Mouse (Mus musculus): ENCODE measurements around the gene Sobp.

DNA sequence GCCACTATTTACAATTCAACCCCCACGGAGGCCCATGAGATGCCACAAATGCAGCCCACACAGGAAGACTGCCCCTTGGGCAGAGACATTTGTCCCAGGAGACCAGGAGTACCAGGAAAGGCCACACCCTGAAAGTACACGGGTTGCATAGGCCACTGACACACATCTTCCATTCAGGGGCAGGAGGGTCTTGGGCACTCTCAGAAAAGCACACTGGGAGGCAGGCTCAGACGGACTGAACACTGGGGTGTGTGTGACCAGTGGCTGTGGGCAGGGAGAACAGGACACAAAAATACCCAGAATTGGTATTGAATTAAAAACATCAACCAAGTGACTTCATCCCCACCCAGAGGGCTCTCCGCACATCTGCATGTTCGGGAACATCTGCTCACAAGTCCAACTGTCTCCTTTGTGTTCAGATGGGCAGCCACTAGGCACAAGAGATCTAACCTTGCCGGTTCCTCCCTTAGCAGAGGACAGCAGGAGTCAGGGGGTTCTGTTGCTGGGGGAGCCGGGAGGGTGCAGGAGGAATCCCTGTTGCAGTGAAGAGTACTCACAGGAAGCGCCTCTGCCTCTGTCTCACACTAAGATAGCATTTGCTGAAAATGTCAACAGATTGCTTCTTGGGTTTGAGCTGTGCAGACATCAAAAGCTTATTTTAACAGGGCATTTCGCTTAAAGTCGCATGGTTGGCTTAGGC lies 120.3 kb downstream of the Sobp start:
- TF ChIP-seq CTCF (IDR thresholded peaks at IDR 0.05; ENCODE audit: low read depth, low read length) (no peak), GATA2 (IDR thresholded peaks at IDR 0.05; ENCODE audit: borderline replicate concordance, low read depth, low read length) (no peak), GATA1 (IDR thresholded peaks at IDR 0.05; ENCODE audit: borderline replicate concordance, low read length) (no peak)
